Mouse (Mus musculus) hindbrain, embryonic 15.5 days (tissue): ENCODE measurements at regions not wholly inside any gene's neighbourhood (a gene's known extent, or its start where the extent isn't known, plus 50 kb on each side); places are given as distances from the start of the nearest gene placed in this dataset.

ENCODE experiments used
- ATAC-seq: fragments of 200-750 bp; cut with Nextera tagmentation; 2 replicates; pipeline ENCODE4 v1.8.0; 2017; ENCODE audit warnings: low read depth, moderate number of reproducible peaks, moderate TSS enrichment; ENCODE audit not compliant: low FRiP score
- H3K27ac ChIP-seq: fragments of 300-500 bp; sonication (generic); replicated peaks from 2 replicates; pipeline ENCODE4 v1.5.1; 2015; ENCODE audit warnings: mild to moderate bottlenecking, inconsistent platforms
- H3K27me3 ChIP-seq: fragments of 300-500 bp; sonication (generic); 2 replicates; pipeline ENCODE4 v1.6.1; 2015; ENCODE audit warnings: control low read depth, inconsistent platforms
- H3K36me3 ChIP-seq: fragments of 300-500 bp; sonication (generic); 2 replicates; pipeline ENCODE4 v1.6.1; 2015; ENCODE audit warnings: control low read depth, inconsistent platforms
- H3K4me1 ChIP-seq: fragments of 300-500 bp; sonication (generic); replicated peaks from 2 replicates; pipeline ENCODE4 v1.6.1; 2015; ENCODE audit warnings: control low read depth, inconsistent platforms
- H3K4me2 ChIP-seq: fragments of 300-500 bp; sonication (generic); 2 replicates; pipeline ENCODE4 v1.6.1; 2015; ENCODE audit warnings: moderate library complexity, mild to moderate bottlenecking, inconsistent platforms
- H3K4me3 ChIP-seq: fragments of 300-500 bp; sonication (generic); 2 replicates; pipeline ENCODE4 v1.5.1; 2015; ENCODE audit warnings: mild to moderate bottlenecking, inconsistent platforms
- H3K9ac ChIP-seq: fragments of 300-500 bp; sonication (generic); 2 replicates; pipeline ENCODE4 v1.6.1; 2015; ENCODE audit warnings: inconsistent platforms
- H3K9me3 ChIP-seq: fragments of 300-500 bp; sonication (generic); 2 replicates; pipeline ENCODE4 v1.6.1; 2016; ENCODE audit warnings: control low read depth, inconsistent platforms
- WGBS: fragments of 180-500 bp; shearing (Covaris S2); methylation state at CpG from one replicate; pipeline ENCODE4 v1.1.7; 2015; 5-methylcytosine and 5-hydroxymethylcytosine counted together

DNA sequence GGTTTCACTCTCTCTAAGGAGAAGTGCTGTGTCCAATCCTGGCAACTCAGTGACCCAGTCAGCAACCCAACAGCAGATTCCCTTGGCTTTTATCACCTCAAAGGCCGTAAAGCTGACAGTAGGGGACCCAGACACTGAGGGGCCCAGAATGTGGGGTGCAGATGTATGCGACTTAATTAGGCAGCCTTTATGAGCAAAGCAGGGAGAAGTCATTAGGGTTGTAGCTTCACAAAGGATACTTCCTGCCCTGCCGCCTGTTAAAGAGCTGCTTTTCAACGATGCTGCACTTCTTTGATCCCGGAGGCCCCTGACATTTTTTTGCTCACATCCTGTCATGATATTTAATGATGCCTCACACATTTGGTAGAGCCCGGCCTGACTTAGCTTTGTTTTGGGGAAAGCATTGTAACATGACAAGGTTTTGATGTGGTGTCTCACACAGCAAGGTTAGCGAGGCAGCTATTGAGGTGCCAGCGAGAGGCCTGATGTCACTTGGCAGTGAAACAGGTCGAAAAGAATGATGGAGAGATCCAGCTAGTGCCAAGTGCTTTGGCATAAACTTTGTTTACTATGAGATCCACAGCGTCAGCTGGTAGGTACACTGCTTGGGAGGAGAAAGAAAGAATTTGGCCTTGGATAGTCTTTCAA lies 240.2 kb downstream of the Slc4a3 start:
- no peak overlapping the region for H3K4me2 ChIP-seq
- 37% methylated on average over 10 of the region's 10 CpGs for WGBS
- no peaks in the 10 kb centered on the region for H3K9me3 ChIP-seq
- no peaks in the 10 kb centered on the region for H3K36me3 ChIP-seq
- no peaks in the 10 kb centered on the region for H3K27me3 ChIP-seq
- H3K4me1 ChIP-seq = peaks cover 8% of the 10 kb centered on the region
- ATAC-seq = no peak
- H3K4me3 ChIP-seq = no peak overlapping the region
- H3K9ac ChIP-seq = no peak overlapping the region
- no peak overlapping the region for H3K27ac ChIP-seq

DNA sequence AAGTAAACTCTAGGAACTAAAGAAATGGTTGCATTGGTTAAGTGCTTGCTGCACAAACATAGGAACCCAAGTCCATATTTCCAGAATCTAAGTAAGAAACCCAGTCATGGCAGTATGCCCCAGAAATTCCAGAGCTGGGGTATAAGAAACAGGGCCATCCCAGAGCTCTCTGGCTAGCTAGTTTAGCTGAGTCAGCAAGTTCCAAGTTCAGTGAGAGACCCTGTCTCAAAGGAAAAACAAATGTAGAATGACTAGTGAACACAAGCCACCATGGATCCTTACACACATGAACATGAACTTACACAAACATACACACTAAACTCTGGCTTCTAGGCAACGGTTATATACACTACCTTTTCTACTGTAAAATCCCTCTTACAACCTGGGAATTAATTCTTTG lies 245.4 kb downstream of the Slc4a3 start:
- WGBS = 74% methylated on average over 1 of the region's 1 CpGs
- H3K36me3 ChIP-seq = no peaks in the 10 kb centered on the region

DNA sequence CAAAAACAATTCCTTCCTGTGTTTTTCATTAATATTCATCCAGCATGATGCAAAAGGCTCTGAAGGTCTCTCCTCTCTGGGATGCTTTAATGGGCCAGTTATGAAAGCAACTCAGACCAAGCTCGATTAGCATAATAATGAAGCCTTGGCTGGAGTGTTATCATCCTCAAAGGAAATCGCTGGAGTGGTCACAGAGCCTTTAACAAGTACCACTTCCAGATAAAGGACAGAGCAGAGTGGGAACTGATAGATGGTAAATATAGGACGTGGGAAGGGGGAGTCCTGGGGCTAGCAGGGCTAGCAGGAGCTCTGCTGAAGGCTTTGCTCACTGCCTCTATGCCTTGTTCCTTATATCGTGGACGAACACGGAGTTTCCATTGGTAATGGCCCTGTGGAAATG lies 251.7 kb downstream of the Slc4a3 start:
- H3K36me3 ChIP-seq = no peaks in the 10 kb centered on the region
- H3K9me3 ChIP-seq = no peaks in the 10 kb centered on the region
- no peaks in the 10 kb centered on the region for H3K4me1 ChIP-seq
- WGBS = 32% methylated on average over 6 of the region's 6 CpGs
- no peak overlapping the region for H3K9ac ChIP-seq
- ATAC-seq = no peak
- no peak overlapping the region for H3K4me2 ChIP-seq
- no peaks in the 10 kb centered on the region for H3K27me3 ChIP-seq
- H3K27ac ChIP-seq = no peak overlapping the region
- H3K4me3 ChIP-seq = no peak overlapping the region

More for the DNA sequence above, 245.4 kb downstream of the Slc4a3 start:
- H3K27me3 ChIP-seq = no peaks in the 10 kb centered on the region
- H3K4me2 ChIP-seq = no peak overlapping the region
- no peaks in the 10 kb centered on the region for H3K9me3 ChIP-seq
- no peak overlapping the region for H3K9ac ChIP-seq
- H3K4me3 ChIP-seq = no peak overlapping the region
- no peak for ATAC-seq
- H3K4me1 ChIP-seq = 0 out of 2 replicates have a peak, but pooled peaks cover 3% of the 10 kb centered on the region
- H3K27ac ChIP-seq = no peak overlapping the region

DNA sequence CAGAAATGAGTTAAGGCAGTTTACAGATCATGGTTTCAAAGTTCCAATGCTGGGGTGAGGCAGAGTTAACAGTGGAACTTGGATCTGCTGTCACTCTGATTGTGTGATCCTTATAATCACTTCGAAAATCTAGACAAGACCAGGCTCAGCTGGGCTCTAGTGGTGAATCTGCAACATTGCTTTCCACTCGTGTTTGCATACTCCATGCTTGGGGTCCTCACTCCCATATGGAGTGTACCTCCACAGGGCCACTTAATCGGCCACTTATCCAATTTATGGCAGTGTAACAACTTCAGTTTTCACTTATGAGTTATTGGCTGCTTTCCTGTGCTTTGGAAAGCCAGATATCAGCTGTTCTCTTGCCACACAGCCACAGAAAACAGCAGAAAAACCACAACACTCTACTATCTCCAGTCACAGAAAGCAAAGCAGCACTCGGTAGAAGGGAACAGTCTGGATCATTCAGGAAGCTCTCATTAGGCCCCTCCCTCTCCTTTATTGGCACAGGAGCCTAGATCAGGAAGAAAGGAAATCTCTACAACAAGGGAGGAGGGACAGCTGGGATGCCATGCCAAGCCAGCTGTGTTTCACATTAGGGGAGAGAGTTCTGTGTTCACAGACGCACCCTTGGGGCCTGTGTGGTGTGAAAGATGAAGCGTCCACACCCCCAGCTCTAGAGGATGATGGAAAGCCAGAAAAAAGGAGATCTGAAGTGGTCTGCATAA lies 252.5 kb downstream of the Slc4a3 start:
- H3K9me3 ChIP-seq = no peaks in the 10 kb centered on the region
- no peaks in the 10 kb centered on the region for H3K4me1 ChIP-seq
- no peak overlapping the region for H3K27ac ChIP-seq
- H3K9ac ChIP-seq = no peak overlapping the region
- no peak for ATAC-seq
- H3K27me3 ChIP-seq = no peaks in the 10 kb centered on the region
- no peak overlapping the region for H3K4me2 ChIP-seq
- 59% methylated on average over 6 of the region's 6 CpGs for WGBS
- H3K4me3 ChIP-seq = no peak overlapping the region
- H3K36me3 ChIP-seq = no peaks in the 10 kb centered on the region

DNA sequence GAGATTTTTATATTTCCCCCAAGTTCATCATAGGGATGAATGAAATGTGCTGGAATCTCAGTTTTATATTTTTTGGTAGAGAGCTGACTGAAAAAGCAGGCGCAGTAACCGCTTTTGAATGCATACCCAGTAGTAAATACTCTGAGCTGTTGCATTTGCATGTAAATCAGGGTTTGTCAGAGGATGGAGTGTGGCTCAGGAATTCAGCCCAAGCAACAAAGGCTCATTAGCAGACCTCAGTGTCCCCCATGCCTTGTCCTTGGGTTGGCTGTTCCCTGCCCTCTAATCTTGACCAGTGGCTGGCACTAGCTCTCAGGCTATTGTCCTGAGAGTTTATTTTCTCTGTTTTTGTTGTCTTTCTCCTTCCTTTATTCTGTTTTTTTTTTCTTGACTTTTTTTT lies 258.4 kb downstream of the Slc4a3 start:
- Histone ChIP-seq H3K36me3 (no peaks in the 10 kb centered on the region), H3K4me1 (no peaks in the 10 kb centered on the region), H3K27ac (no peak overlapping the region), H3K9me3 (no peaks in the 10 kb centered on the region), H3K4me3 (no peak overlapping the region), H3K4me2 (no peak overlapping the region), H3K9ac (no peak overlapping the region), H3K27me3 (no peaks in the 10 kb centered on the region)
- no peak for ATAC-seq
- WGBS = 21% methylated on average over 2 of the region's 2 CpGs

DNA sequence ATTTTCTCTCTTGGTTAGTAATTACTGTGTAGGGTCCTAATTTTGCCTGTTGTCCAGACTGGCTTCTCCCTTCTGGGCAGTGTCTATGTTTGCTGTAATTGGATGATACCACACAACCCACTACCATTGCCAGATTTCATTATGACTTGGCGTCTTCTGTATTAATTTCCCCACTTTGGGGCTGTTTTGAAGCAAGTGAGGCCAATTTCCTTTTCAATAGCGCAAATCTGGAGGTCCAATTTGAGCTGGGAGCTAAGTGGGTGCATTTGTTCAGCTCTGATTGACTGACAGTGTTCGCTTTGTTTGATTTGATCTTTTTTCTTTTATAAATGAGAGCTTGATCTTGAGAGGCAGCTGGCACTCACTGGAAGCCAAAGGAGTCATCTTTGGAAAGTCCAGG lies 266.4 kb downstream of the Slc4a3 start:
- Histone ChIP-seq H3K9ac (no peak overlapping the region), H3K4me1 (no peaks in the 10 kb centered on the region), H3K27me3 (no peaks in the 10 kb centered on the region), H3K4me3 (no peak overlapping the region), H3K4me2 (no peak overlapping the region), H3K27ac (no peak overlapping the region), H3K36me3 (no peaks in the 10 kb centered on the region), H3K9me3 (no peaks in the 10 kb centered on the region)
- no peak for ATAC-seq
- WGBS = 75% methylated on average over 3 of the region's 3 CpGs

DNA sequence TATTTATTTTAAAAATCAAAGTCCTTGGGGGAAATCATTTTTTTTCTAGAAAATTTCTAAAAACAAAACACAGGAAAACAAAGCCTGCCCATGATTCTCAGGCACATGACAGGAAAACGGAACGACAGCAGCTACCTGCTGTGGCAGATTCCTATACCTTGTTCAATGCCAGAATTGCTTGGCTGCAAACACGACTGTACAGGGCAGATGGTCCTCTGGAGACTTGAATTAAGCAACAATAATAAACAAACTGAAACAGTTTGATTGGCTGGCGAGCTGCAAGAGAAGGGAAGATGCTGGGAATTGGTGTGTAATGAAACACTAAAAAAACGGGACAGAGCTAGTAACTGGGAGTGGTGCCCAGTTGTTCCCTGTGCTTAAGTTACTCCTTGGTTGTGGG lies 280.1 kb downstream of the Slc4a3 start:
- WGBS = 42% methylated on average over 5 of the region's 5 CpGs
- no peaks in the 10 kb centered on the region for H3K9me3 ChIP-seq
- no peaks in the 10 kb centered on the region for H3K27me3 ChIP-seq
- no peaks in the 10 kb centered on the region for H3K36me3 ChIP-seq
- H3K4me3 ChIP-seq = no peak overlapping the region
- ATAC-seq = no peak
- H3K9ac ChIP-seq = no peak overlapping the region
- H3K4me2 ChIP-seq = no peak overlapping the region
- no peak overlapping the region for H3K27ac ChIP-seq
- H3K4me1 ChIP-seq = no peaks in the 10 kb centered on the region

DNA sequence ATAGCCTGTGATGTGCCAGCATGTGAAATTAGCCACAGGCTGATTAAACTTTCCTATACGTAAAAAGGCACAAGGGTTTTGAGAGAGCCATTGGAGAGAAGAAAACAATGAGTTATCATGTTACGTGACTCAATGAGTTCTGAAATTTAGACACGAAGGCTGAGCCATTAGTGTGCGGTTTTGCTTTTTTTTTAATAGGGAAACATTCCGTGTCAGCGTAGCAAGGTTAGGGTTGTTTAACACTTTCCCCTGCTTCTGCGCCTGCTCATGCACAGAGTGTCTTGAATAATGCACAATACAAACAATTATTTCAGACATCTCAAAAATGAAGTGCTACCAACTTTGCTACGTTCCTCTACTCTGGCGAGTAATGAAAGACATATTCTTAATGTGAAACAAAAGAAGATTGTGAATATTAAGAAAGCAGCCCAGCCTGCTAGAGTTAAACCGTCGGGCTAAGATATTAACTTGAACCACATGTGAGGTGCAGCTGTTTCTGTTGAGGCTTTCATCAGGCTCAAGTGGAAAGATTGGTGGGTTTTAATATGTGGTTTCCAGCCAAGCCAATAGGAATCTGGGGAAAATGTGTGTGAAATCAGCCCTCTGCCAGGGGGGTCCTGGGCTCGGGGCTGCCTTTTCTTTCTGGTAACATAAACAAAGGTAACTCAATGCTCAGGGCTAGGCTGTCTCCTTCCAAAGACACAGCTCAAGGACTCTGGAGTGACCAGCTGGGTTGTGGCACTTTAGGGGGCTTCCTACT lies 287.2 kb downstream of the Slc4a3 start:
- 52% methylated on average over 12 of the region's 12 CpGs for WGBS
- H3K4me3 ChIP-seq = no peak overlapping the region

DNA sequence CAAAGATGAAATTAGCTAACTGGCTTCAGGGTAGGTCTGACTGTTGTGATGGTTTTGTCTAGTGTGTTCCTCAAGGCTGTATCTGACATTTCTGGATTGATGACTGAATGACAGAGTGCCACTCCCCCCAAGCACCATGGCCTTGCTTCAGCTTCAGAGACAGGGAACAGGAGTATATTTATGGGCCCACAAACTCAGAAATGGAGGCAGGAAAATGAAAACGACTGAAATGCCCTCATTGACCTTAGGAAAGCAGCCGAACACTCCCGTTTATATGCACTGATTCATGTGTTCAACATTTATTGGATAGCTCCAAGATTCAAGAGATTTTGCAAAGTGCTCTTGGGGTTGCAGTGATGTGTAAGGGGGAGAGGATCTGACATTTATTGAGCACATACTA lies 288.3 kb downstream of the Slc4a3 start:
- Histone ChIP-seq H3K36me3 (no peaks in the 10 kb centered on the region), H3K4me1 (no peaks in the 10 kb centered on the region), H3K4me3 (no peak overlapping the region), H3K27me3 (no peaks in the 10 kb centered on the region), H3K9ac (no peak overlapping the region), H3K27ac (no peak overlapping the region), H3K4me2 (no peak overlapping the region), H3K9me3 (no peaks in the 10 kb centered on the region)
- ATAC-seq = no peak
- WGBS = 89% methylated on average over 3 of the region's 3 CpGs

More for the DNA sequence above, 287.2 kb downstream of the Slc4a3 start:
- no peaks in the 10 kb centered on the region for H3K36me3 ChIP-seq
- no peaks in the 10 kb centered on the region for H3K4me1 ChIP-seq
- H3K27me3 ChIP-seq = no peaks in the 10 kb centered on the region
- no peak overlapping the region for H3K27ac ChIP-seq
- no peaks in the 10 kb centered on the region for H3K9me3 ChIP-seq
- ATAC-seq = no peak
- no peak overlapping the region for H3K9ac ChIP-seq
- H3K4me2 ChIP-seq = no peak overlapping the region

DNA sequence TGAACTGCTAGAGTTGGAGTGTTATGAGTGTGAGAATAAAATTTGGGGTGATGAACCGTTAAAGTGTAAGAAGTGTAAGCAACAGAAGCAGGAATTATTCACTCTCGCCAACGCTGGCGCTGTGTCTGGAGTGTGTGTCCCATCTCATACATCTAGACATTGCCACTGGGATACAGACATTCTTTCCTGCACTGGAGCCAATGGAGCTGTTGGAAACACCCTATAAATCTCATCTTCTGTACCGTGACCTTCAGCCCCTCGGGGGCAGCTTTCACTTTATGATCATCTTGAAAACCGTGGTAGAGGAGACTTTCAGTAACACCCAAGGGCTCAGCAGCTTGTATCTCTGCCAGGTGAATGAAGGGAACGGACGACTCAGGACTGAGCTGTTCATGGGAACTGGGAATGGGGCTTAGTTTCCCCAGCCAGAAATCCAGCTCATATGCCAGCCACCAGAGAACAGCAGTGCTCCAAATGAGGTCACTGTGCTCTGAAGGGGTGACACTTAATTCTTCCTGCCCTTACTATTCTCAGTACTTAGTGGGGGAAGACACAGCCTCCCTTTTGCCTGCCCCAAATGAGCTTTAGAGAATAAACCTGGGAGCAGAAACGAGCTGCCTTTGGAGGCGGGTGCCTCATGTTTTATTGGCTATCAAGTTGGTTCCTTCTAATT lies 293.6 kb downstream of the Slc4a3 start:
- Histone ChIP-seq H3K27me3 (no peaks in the 10 kb centered on the region), H3K27ac (no peak overlapping the region), H3K9me3 (no peaks in the 10 kb centered on the region), H3K9ac (no peak overlapping the region), H3K4me3 (no peak overlapping the region), H3K36me3 (no peaks in the 10 kb centered on the region), H3K4me2 (no peak overlapping the region), H3K4me1 (peaks cover 3% of the 10 kb centered on the region; the same call in 1 of the 2 replicates)
- ATAC-seq = no peak
- WGBS = 82% methylated on average over 11 of the region's 11 CpGs

DNA sequence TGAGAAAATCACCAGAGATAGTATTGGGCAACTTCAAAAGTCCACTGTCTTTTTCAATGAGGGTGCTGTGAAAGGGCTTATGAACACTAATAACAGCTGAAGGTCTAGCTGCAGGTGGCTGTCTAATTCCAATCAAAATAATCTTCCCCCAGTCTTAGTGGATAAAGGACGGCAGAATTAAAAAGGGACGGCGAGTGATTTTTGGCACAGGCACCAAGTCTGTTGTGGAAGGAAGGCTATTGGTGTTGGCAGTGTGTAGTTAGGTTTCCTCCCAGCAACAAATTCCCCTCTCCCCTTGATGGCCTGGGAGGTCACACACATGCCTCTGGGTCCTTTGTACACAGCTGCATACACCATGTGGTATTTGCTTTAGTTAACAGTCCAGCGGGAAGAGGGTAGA lies 296.3 kb downstream of the Slc4a3 start:
- no peak overlapping the region for H3K9ac ChIP-seq
- H3K36me3 ChIP-seq = no peaks in the 10 kb centered on the region

DNA sequence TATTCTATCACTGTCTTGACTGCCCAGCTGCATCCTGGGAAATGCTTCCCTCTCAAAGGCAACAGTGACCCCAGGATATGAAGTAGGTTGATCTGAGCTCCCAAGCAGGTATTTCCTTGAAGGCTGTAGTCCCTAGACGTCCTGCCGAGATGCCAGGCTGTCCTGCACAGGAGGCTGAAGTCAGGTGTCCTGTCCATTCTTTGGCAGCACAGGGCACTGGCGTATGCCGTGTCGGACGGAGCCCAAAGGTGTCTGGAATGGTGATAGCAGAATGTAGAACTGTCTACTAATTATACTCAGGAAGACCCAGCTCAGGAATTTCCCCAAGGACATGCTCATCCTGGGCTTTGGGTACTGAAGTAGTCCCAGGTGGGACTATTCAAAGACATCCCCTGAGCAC lies 297.3 kb downstream of the Slc4a3 start:
- 93% methylated on average over 6 of the region's 6 CpGs for WGBS

More for the DNA sequence above, 296.3 kb downstream of the Slc4a3 start:
- Histone ChIP-seq H3K4me3 (no peak overlapping the region), H3K4me1 (peaks cover 8% of the 10 kb centered on the region; the same call in 1 of the 2 replicates), H3K9me3 (no peaks in the 10 kb centered on the region), H3K27ac (no peak overlapping the region), H3K27me3 (no peaks in the 10 kb centered on the region), H3K4me2 (no peak overlapping the region)
- 61% methylated on average over 4 of the region's 4 CpGs for WGBS
- no peak for ATAC-seq

More for the DNA sequence above, 297.3 kb downstream of the Slc4a3 start:
- H3K9me3 ChIP-seq = no peaks in the 10 kb centered on the region
- H3K9ac ChIP-seq = no peak overlapping the region
- no peaks in the 10 kb centered on the region for H3K36me3 ChIP-seq
- peaks cover 8% of the 10 kb centered on the region; the same call in 1 of the 2 replicates for H3K4me1 ChIP-seq
- no peak overlapping the region for H3K27ac ChIP-seq
- no peak for ATAC-seq
- H3K4me2 ChIP-seq = no peak overlapping the region
- no peak overlapping the region for H3K4me3 ChIP-seq
- no peaks in the 10 kb centered on the region for H3K27me3 ChIP-seq
